Mouse (Mus musculus) lung, postnatal 36 days (tissue): ENCODE measurements around the gene Stk26.

ENCODE experiments used
- DNase-seq: peaks from one replicate; pipeline ENCODE4 v3.0.0; 2022; ENCODE audit warnings: mixed read lengths

The Stk26 gene

GRCm38 (mm10) chrX:50926893-50927545 lies 86.2 kb downstream of the Stk26 start:
- DNase-seq: no peak

- no peak for DNase-seq
Observed at GRCm38 (mm10) chrX:50930309-50930708, 89.5 kb downstream of the Stk26 start.

- no peak for DNase-seq
Observed at GRCm38 (mm10) chrX:50937117-50937516, 96.3 kb downstream of the Stk26 start.

- DNase-seq: no peak
Observed at GRCm38 (mm10) chrX:50942610-50943009, 101.8 kb downstream of the Stk26 start, which contains the start of gene Frmd7. Frmd7 (minus strand) TSS chrX:50942710.
